Mouse (Mus musculus) NIH3T3 (cell line): ENCODE measurements at regions not wholly inside any gene's neighbourhood (a gene's known extent, or its start where the extent isn't known, plus 50 kb on each side); places are given as distances from the start of the nearest gene placed in this dataset.

Experiments used
- DNase-seq: peaks from one replicate; pipeline ENCODE4 v3.0.0-alpha.2; 2012; ENCODE audit warnings: low read depth

DNA sequence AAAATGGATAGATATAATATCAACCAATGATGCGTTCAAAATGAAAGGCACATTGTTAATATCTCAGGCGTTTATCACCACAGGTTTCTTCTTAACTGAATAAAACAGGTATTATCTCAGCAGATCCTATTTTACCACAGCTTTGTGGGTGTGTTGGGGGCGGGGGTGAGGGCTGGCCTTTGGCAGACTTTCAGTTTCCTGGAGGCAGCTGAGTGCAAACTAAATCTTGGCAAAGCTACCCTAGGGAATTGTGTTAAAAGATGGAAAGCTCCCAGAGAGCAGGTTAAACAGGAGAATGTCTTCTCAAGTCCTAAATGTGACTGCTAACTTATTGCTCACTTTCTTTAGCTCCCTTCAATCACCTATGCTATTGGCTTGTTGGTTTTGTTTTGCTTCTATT is 223.8 kb downstream of the Kdm4c start:
- no peak for DNase-seq

DNA sequence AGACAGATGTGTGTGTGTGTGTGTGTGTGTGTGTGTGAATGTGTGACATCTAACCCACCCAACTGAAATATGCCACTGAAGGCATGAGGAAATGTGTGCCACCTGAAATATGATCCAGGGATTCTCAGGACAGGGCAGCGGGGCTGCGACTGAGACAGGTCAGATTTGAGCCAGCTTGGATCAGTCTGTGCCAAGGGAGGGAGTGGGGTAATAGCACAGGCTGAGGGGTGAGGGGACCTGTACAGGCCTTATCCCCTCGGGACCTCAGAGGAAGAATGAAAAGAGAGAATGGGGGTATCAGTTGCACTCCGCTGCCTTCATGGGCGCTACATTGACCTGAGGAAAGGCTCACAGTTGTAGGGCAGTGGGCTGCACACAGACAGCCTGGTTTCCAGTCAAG is 270.2 kb downstream of the Kdm4c start:
- no peak for DNase-seq

DNA sequence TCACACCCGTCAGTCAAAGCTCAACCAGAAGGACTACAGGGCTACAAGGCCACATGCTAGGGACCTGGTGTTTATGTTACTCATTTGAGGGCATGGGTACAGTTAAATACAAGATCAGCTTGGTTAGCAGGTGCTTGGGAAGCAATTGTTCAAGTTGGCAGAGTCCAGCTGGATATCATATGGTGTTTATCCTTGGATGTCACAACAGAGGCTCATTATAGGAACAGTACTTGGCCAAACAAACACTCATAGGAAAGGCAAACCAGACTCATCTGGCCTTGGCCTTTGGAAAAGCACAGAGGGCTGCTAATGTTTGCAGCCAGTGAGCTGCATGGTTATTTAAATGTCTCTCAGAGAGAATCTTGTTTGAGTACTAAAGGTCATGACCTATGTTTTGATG is 311.6 kb downstream of the Kdm4c start:
- DNase-seq = no peak

DNA sequence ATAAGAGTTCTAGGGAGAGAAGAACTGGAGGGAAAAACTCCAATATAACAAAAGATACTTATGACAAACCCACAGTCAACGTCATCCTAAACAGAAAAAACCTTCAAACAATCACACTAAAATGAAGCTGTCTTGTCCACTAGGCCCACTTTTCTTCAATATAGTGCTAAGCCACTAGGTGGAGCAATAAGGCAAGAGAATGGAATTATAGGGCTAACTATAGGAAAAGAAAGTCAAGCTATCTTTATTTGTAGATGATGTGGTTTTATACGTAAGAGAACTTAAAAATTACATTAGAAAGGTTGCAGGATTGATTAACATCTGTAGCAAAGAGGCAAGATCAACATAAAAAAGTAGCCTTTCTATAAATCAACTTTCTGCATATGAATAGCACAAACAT is 321.3 kb downstream of the Kdm4c start:
- DNase-seq = peak; percentile 67

DNA sequence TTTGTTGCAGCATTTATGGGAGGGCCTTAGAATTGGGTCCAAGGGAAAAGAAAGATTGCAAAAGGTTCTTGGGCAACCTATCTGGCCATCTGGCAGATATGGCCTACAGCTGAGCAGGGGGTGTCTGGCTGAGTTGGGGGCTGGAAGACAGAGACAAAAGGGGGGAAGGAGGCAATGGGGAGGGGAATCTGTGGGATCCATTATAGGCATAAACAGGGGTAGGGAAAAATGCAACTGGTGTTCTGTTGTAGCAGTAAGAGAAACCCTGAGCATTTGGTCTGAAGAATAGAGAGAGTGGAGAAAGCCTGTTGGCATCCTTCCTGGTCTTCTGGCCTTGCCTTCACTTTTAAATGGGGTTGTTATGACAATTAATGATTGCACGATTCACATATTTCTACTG is 344.1 kb downstream of the Kdm4c start:
- no peak for DNase-seq

DNA sequence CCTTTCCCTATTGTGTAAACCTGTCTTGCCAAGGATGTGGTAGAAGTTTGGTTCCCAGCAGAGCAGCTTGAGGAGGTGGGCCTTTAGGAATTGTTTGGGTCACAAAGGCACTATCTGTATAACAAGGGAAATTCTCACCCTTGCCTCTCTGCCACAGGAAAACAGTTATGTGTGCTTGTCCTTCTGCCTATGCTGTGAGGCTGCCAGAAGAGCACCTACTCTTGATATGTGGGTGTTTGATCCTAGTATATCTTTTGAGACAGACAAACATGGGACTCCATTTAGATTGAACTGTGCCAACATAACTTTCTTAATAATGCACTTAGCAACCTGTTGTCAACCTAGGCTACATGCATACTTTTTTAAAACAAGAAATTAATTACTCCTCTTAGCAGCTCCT is 344.8 kb downstream of the Kdm4c start:
- no peak for DNase-seq

DNA sequence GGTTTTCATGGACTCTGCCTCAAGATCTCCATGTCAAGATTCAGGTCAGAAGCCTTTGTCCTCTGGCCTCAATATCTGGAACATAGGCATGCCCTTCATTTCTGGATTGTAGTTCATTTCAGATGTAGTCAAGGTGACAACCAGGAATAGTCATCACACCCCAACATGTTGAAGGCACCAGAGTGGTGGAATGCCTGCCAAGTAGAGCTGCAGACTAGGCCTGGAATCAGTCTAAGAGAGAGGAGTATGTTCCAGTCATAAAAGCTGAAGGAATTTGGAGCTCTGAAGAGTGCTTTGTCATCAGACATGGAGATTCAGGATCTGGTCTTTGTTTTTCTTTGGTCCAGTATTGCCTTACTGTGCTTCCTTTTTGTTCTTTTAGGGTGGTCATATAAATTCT is 346.5 kb downstream of the Kdm4c start:
- no peak for DNase-seq

DNA sequence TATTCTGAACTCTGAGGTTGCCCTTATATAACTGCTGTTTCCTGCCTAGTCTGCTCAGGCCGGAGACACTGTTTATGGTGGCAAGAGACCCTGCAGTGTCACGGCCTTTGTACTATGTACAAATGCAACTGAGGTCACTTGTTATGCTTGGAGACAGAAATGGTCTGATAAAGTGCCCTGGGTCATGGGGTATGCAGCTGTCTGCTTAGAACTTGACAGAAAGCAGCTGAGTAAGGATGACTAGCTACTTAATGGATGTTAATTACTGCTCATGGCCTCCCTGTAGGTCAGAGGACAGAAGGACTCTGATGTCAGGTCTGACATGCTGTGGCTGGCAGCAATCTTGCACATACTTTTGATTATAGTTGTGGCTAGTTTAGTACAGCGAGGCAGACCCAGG is 370.7 kb downstream of the Kdm4c start:
- no peak for DNase-seq
